Mouse (Mus musculus): Measurements from ENCODE around the gene Rpl15. TPM values are rescaled to one million over a fixed set of nuclear protein-coding genes. Genes with fewer than 3 reads are reported as not detected.
A peak's percentile ranks its signal among the peaks of the same experiment; 100 is the strongest.
"Not testable (repeated sequence)": the region's sequence is repeated elsewhere in the genome, so short reads cannot be mapped to it uniquely, and the experiment has no call there.

The Rpl15 gene
- total RNA-seq, 2 experiments from 2014 or later, result 390 to 394 TPM

DNA sequence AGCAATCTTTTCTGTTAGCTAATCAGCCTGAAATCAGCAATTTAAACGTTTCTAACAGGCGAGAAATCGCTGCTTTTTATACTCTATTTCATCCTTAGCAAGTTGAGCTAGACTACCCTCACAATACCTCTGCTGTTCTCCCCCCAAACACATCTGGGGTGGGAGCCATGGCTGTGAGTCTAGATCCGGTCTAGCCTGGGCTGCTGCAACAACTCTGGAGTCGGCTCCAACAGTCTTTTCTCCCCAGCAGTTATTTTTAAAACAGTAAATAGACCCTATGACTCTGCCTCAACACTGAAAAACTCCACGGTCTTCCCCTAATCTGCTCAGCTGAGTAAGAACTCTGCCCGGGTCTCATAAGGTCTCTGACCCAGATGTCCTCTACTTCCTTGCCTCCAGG, 31.1 kb downstream of the Rpl15 start:
- no peak for DNase-seq

DNA sequence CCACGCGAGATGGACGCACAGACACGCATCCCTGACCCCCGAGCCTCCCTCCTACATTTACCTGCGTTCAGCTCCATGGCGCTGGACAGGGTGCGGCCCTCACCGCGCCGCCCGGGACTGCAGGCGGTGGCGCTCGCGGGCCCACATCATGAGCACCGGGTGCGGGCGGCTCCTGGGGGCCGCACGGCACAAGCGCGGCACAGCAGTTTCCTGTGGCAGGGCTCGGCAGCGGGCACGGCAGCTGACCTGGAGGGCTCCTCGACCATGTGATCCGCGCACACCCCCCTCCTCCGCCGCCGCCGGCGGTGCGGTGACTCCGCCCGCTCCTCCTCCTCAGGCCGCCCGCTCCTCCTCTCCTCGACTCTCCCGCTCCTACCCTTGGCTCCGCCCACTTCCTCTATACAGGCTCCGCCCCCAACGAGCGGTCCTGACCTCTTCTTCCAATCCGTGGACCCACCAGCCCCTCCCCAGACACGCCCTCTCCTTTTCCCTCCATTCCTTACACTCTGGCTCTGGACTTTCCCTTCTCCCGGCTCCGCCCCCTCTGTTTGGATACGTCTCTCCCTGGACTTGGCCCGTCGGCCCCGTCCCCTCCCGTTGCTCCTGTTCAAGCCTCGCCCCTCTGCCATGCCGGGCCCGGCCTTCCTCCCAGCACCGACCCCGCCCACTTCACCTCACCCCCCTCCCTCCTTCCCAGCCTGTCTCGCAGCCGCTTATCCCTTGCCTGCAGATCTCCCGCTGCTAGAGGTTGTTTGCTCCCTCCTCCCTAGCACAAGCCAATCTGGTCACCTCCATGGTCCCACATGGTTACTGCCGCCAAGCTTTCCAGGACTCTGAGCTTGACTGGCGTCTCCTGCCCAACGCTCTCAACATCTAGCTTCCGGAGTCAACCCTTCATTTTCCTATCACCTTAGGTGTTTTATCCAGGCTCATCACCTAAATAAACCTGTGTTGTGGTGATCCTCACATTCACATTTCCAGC, 32.1 kb downstream of the Rpl15 start, which contains the start of gene Nr1d2:
TSS of gene Nr1d2 (minus strand) at position 378 of the 982 bp plus-strand sequence.
- DNase-seq, result peak; percentile 97 to 98

DNA sequence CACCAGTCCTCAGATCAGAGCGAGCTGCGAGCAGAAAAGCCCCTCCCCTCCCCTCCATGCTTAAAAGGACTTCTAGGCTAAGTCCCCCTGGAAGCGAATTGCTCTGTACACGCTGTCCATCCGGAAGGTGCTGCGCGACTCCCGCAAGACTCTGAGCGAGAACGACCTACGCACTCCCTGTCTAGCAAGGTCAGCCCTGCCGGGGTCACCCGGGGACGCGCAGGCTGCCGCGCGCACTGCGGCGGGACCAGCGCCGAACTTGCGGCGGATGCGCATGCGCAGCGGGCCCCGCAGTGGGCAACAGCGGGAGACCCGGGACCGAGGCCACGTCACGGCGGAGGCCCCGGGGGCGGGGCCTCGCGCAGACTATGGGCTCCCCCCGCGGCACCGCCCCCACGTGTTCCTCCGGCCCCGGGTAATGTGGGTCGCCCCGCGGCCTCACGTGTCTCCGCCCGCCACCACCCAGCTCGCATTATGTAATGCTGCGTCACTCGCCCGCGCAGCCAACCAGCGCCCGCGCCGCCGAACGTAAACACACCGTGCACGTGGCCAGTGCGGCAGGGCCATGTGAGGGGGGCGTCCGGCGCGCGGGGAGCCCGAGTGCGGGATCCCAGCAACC, 33.0 kb downstream of the Rpl15 start:
- peak; percentile 97 for DNase-seq

DNA sequence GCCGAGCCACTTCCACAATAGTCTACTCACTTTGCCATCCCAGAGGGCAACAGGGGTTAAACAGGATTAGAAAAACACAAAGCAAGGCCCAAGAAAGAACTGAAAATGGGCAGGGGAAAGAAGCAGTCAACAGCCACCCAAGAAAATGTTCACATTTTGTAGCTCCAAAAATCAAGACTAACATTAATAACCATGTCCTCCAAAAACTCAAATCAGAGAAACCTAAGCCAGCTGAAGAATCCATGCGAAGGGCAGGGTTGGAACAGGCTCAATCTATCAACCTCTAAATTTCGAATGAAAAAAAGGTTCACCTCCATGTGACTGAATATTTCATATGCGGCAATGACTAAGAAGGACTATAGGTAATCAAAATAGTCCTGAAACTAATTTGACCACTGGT, 33.8 kb downstream of the Rpl15 start:
- no peak for DNase-seq

DNA sequence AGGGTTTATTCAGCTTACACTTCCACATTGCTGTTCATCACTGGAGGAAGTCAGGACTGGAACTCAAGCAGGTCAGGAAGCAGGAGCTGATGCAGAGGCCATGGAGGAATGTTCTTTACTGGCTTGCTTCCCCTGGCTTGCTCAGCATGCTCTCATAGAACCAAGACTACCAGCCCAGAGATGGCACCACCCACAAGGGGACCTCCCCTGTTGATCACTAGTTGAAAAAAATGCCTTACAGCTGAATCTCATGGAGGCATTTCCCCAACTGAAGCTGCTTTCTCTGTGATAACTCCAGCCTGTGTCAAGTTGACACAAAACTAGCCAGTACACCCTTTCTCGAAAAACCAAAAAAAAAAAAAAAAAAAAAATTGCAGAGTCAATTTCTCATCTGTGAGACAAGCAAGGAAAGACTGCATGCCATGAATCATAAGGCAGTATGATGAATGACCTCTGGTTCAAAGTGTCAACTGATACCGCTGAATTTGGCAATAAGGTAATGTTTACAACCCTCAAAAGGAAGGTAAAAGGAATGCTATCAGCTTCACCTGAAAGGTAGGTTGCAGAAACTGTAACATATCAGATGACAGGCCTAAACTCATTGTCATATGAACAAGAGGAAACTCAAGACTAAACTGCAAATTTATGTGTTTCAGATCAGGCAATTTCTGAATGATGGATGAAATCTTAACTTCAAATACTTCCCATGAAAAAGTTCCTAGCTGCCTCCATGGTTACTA, 34.5 kb downstream of the Rpl15 start:
- DNase-seq, result not testable (repeated sequence)

DNA sequence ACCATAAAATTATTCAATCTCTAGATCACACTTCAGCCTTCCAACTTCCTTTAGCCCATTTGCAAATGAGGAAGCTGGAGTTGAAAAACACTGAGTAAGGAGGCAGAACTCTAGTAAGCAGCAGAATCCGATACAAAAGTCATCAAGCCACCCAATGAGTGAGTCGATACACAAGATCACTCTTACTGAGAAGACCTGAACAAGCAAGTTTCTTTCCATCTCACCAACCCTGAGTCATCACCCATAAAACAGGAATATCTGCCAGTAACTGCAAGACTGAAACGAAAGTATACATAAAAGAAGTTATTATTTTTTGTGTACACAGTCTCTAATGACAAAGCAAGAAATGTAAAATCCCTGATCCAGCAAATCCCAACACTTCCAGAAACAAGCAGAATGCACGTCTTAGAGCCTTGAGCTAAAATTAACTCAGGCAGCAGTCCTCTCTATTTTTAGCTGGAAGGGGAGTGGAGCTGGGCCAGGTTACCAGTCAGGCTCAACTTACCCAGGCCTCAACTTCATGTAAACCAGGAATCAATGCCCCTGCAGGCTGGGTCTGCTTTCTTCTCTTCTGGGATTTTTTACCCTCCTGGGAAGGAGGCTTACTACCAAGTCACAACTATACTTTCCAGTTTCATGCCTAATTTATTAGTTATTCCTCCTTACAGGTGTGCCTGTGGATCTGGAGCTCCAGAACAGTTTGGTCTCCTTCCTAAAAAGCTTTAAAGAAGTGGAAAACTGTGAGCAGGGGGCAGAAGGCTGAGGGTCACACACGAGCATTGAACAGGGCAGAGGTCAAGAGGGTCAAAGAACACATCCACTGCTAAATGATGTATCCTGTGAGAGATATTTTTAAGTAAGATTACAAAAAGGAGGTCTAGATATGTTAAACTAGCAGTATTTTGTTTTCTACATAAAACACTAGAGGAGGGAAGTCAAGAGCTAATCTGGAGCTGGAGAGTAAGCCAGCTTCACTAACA, 36.9 kb downstream of the Rpl15 start:
- no peak for DNase-seq

DNA sequence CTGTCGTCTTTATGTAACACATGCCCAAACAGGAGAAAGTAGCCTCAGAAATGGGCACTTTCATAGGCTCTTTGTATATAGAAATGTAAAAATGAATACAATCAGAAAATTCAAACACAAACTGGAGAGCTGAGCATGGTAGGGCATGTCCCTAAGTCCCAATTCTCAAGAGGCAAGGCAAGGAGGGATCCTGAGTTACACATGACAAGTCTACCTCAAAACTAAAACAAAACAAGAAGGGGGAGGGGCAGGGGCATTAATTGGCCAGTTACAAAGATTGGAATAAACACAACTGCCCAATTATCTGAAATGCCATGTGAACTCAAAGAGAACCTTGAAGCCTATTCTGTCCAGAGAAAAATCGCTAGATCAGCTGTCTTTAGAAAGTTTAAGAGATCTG, 38.1 kb downstream of the Rpl15 start:
- no peak for DNase-seq

DNA sequence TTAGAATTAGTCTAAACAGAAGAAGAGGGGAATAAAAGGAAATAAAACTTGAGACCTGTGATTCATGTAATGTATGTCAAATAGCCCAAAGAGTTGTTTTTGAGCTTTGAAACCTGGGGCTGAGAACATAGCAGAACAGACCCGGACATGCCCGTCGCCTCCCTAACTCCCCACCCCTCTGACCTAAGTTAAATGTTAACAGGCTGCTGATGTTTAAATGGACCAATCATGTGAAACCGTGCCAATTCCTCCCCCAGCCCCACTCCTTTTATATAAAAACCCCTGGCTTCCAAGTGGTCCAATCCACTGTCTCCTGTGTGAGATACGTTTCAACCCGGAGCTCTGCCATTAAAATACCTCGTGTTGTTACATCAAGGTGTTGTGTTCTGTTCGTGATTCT, 39.3 kb downstream of the Rpl15 start:
- not testable (repeated sequence) for DNase-seq

DNA sequence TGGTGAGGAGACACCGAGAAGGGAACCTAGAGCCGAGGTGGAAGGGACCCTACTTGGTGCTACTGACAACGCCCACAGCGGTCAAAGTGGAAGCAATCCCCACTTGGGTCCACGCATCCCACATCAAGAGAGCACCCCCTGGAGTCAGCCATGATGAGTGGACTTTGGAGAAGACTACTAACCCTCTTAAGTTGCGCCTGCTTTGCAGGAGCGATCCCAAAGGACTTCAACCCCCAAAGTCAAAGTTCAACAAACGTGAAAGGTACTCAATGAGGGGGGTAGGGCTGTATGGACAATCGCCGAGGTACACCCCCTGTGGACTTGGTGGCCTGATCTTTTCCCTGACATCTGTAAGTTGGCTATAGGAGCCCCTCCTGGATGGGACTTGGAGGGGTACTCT, 41.4 kb downstream of the Rpl15 start:
- DNase-seq, result not testable (repeated sequence)

DNA sequence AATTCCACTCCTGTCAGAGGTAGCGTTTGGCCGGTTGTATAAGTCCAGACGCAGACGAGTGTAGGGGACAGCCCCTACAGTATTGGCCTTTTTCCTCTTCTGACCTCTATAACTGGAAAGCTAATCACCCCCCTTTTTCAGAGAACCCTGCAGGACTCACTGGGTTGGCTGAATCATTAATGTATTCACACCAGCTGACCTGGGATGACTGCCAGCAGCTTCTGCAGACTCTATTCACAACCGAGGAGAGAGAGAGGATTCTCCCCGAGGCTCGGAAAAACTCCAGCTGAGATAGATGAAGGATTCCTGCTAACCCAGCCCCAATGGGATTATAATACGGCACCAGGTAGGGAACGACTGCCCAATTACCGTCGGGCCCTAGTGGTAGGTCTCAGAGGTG, 45.0 kb downstream of the Rpl15 start:
- DNase-seq, result not testable (repeated sequence)

DNA sequence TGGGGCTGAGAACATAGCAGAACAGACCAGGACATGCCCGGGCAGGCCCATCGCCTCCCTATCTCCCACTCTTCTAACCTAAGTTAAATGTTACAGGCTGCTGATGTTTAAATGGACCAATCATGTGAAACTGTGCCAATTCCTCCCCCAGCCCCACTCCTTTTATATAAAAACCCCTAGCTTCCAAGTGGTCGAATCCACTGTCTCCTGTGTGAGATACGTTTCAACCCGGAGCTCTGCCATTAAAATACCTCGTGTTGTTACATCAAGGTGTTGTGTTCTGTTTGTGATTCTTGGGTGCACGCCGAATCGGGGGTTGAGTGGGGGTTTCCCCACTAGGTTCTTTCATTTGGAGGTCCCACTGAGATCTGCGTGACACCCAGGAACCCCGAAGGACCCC, 45.8 kb downstream of the Rpl15 start:
- not testable (repeated sequence) for DNase-seq

DNA sequence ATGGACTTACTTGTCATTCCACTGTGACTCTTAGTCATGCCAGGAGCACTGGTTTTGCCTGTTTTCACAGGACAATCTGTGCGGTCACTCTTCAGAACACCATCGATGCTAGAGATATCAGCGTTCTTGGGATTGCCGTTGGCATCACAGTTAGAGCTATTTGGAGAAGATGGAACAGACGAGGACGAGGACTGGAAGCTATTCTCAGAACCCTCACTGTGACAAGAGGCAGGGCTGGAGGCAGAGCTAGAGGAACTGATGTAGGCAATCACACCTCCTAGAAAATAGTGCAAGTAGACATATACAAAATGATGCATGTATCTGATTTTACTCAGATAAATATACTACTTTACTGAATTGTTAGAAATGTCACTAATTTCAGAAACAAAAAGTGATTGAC, 49.2 kb downstream of the Rpl15 start:
- no peak for DNase-seq

Other genes starting within 250 kb of the Rpl15 start
- 10 to 100 TPM; 59.1 to 65.8 TPM for gene Nr1d2, start 32.3 kb downstream of the Rpl15 start, total RNA-seq (2021)
- gene Nkiras1, start 255 bp downstream of the Rpl15 start, total RNA-seq (2021), result 10 to 100 TPM; 85.9 to 86.4 TPM
- gene Ube2e1, start 60.5 kb upstream of the Rpl15 start, total RNA-seq (2021), result 100 to 1,000 TPM; 112 to 119 TPM

All from layer of hippocampus, postnatal 36 days (tissue).